Mouse (Mus musculus) thymus, adult 2 months (tissue): ENCODE measurements at regions not wholly inside any gene's neighbourhood (a gene's known extent, or its start where the extent isn't known, plus 50 kb on each side); places are given as distances from the start of the nearest gene placed in this dataset.

Source experiments
- DNase-seq: peaks from one replicate; pipeline ENCODE4 v3.0.0; 2021
- H3K27ac ChIP-seq: fragments of 200-500 bp; 2 replicates; pipeline ENCODE4 v1.5.1; 2012; ENCODE audit warnings: low read length, control low read depth; ENCODE audit not compliant: control insufficient read depth, insufficient read depth
- H3K27me3 ChIP-seq: fragments of 200-500 bp; 2 replicates; pipeline ENCODE4 v1.6.1; 2012; ENCODE audit warnings: mild to moderate bottlenecking, low read length, moderate library complexity, mixed read lengths; ENCODE audit not compliant: control insufficient read depth, insufficient read depth
- H3K36me3 ChIP-seq: fragments of 200-500 bp; 2 replicates; pipeline ENCODE4 v1.6.1; 2012; ENCODE audit warnings: mild to moderate bottlenecking, low read length, moderate library complexity; ENCODE audit not compliant: control insufficient read depth, insufficient read depth
- H3K4me1 ChIP-seq: fragments of 200-500 bp; replicated peaks from 2 replicates; pipeline ENCODE4 v1.6.1; 2012; ENCODE audit warnings: low read length; ENCODE audit not compliant: control insufficient read depth, insufficient read depth
- H3K4me3 ChIP-seq: fragments of 200-500 bp; 2 replicates; pipeline ENCODE4 v1.5.1; 2012; ENCODE audit warnings: mild to moderate bottlenecking, low read length, control low read depth, moderate library complexity; ENCODE audit not compliant: control insufficient read depth, insufficient read depth
- CTCF ChIP-seq: fragments of 200-500 bp; IDR thresholded peaks from 2 replicates; pipeline ENCODE4 v1.5.1; 2012; ENCODE audit warnings: mild to moderate bottlenecking, control low read depth, low read length, moderate library complexity, borderline replicate concordance; ENCODE audit not compliant: control insufficient read depth, poor library complexity, insufficient read depth; ENCODE audit errors: extremely low read depth
- POLR2A ChIP-seq: fragments of 200-500 bp; IDR thresholded peaks from 2 replicates; pipeline ENCODE4 v1.6.1; 2012; ENCODE audit warnings: mild to moderate bottlenecking, low read length, control low read depth, moderate library complexity; ENCODE audit not compliant: control insufficient read depth, poor library complexity, insufficient read depth; ENCODE audit errors: extremely low read depth
- WGBS: fragments of 180-500 bp; shearing (Covaris S2); methylation state at CpG from one replicate; pipeline ENCODE4 v1.1.7; 2018; 5-methylcytosine and 5-hydroxymethylcytosine counted together

GRCm38 (mm10) chr11:25538641-25539258 lies 671.8 kb downstream of the 5730522E02Rik start:
- DNase-seq: no peak
- 94% methylated on average over 3 of the region's 3 CpGs for WGBS
- no peak overlapping the region for H3K27ac ChIP-seq
- TF ChIP-seq CTCF: no peak
- TF ChIP-seq POLR2A: no peak
- H3K4me1 ChIP-seq: no peaks in the 10 kb centered on the region
- H3K4me3 ChIP-seq: no peak overlapping the region
- no peaks in the 10 kb centered on the region for H3K27me3 ChIP-seq
- H3K36me3 ChIP-seq: no peaks in the 10 kb centered on the region

GRCm38 (mm10) chr11:25536069-25536468 lies 674.5 kb downstream of the 5730522E02Rik start:
- no peak for DNase-seq
- no peaks in the 10 kb centered on the region for H3K36me3 ChIP-seq
- WGBS: 91% methylated on average over 7 of the region's 7 CpGs
- TF ChIP-seq POLR2A (no peak), CTCF (no peak)
- no peaks in the 10 kb centered on the region for H3K4me1 ChIP-seq
- no peak overlapping the region for H3K27ac ChIP-seq
- no peak overlapping the region for H3K4me3 ChIP-seq
- no peaks in the 10 kb centered on the region for H3K27me3 ChIP-seq

- no peak for DNase-seq
- Histone ChIP-seq H3K4me1 (no peaks in the 10 kb centered on the region), H3K36me3 (no peaks in the 10 kb centered on the region), H3K27ac (no peak overlapping the region), H3K27me3 (no peaks in the 10 kb centered on the region), H3K4me3 (no peak overlapping the region)
- 64% methylated on average over 2 of the region's 2 CpGs for WGBS
- TF ChIP-seq POLR2A: no peak
- TF ChIP-seq CTCF: no peak
Measured at GRCm38 (mm10) chr11:25533081-25533480, 677.5 kb downstream of the 5730522E02Rik start.

GRCm38 (mm10) chr11:25531668-25532398 lies 678.7 kb downstream of the 5730522E02Rik start:
- no peak overlapping the region for H3K4me3 ChIP-seq
- WGBS: 90% methylated on average over 9 of the region's 9 CpGs

DNA sequence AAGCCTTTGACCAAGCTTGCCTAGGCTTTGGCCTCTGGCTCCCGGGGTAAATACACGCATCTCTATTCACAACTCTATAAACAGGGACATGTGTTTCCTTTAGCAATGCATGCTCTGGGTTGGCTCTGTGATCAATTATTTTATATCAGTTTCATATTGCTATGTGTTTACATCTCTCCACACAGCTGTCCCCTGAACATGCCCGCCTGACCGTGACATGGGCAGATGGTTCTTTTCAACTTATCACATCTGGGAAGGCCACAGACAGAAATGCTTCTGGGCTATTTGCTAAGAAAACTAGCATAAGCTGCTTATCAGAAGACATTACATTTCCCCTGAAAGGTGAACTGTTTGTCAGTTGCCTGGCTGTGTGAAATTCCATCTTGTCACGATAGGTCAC lies 682.5 kb downstream of the 5730522E02Rik start:
- no peak for TF ChIP-seq POLR2A
- no peak for TF ChIP-seq CTCF

More at GRCm38 (mm10) chr11:25531668-25532398, 678.7 kb downstream of the 5730522E02Rik start:
- H3K27me3 ChIP-seq: no peaks in the 10 kb centered on the region
- H3K4me1 ChIP-seq: no peaks in the 10 kb centered on the region
- no peak for DNase-seq
- no peak for TF ChIP-seq POLR2A
- TF ChIP-seq CTCF: no peak
- no peak overlapping the region for H3K27ac ChIP-seq
- H3K36me3 ChIP-seq: no peaks in the 10 kb centered on the region

GRCm38 (mm10) chr11:25518903-25519302 lies 691.7 kb downstream of the 5730522E02Rik start:
- TF ChIP-seq POLR2A: no peak
- no peak for TF ChIP-seq CTCF
- H3K27ac ChIP-seq: no peak overlapping the region
- H3K27me3 ChIP-seq: no peaks in the 10 kb centered on the region
- DNase-seq: no peak
- no peaks in the 10 kb centered on the region for H3K4me1 ChIP-seq
- H3K4me3 ChIP-seq: no peak overlapping the region
- no peaks in the 10 kb centered on the region for H3K36me3 ChIP-seq
- 83% methylated on average over 2 of the region's 2 CpGs for WGBS

More for the DNA sequence above, 682.5 kb downstream of the 5730522E02Rik start:
- WGBS: 94% methylated on average over 5 of the region's 5 CpGs
- no peak overlapping the region for H3K27ac ChIP-seq
- no peaks in the 10 kb centered on the region for H3K4me1 ChIP-seq
- no peaks in the 10 kb centered on the region for H3K36me3 ChIP-seq
- no peak overlapping the region for H3K4me3 ChIP-seq
- no peaks in the 10 kb centered on the region for H3K27me3 ChIP-seq
- no peak for DNase-seq

DNA sequence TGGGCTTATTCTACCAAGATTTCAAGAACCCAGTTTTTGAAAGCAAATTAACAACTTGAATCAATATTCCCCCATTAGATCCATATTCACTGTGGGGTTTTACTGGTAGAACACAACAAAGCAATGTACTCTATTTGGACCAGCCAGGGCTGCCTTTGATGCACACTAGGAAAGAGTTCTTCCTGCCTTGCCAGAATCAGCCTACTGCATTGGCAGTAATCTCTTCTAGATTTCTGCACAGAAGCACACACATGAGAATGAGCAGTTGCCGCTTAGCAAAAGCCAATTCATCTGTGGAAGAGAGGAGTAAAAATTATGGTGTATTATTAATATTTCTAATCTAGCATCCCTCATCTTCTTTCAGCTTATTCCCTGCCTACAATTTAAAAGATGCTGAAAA lies 692.4 kb downstream of the 5730522E02Rik start:
- no peaks in the 10 kb centered on the region for H3K36me3 ChIP-seq
- no peak for TF ChIP-seq POLR2A
- no peak for TF ChIP-seq CTCF
- no peak overlapping the region for H3K4me3 ChIP-seq
- no peak overlapping the region for H3K27ac ChIP-seq
- no peaks in the 10 kb centered on the region for H3K27me3 ChIP-seq
- WGBS: 95% methylated on average over 1 of the region's 1 CpGs
- DNase-seq: no peak
- H3K4me1 ChIP-seq: no peaks in the 10 kb centered on the region
